Mouse (Mus musculus) hindbrain, postnatal 0 days (tissue): ENCODE data around the gene Lsm2. TPM values are rescaled to one million over a fixed set of nuclear protein-coding genes. Genes with fewer than 3 reads are reported as not detected.

ENCODE experiments used
- ATAC-seq: fragments of 200-750 bp; cut with Nextera tagmentation; 2 replicates; pipeline ENCODE4 v1.8.0; 2017; ENCODE audit warnings: mild to moderate bottlenecking, moderate TSS enrichment, moderate library complexity
- DNase-seq: peaks from one replicate; pipeline ENCODE4 v3.0.0-alpha.2; 2015; ENCODE audit warnings: low spot score
- H3K27ac ChIP-seq: fragments of 300-500 bp; sonication (generic); 2 replicates; pipeline ENCODE4 v1.5.1; 2014; ENCODE audit warnings: mild to moderate bottlenecking
- H3K27me3 ChIP-seq: fragments of 300-500 bp; sonication (generic); 2 replicates; pipeline ENCODE4 v1.6.1; 2014; ENCODE audit warnings: low read length, mixed read lengths; ENCODE audit not compliant: insufficient read depth
- H3K36me3 ChIP-seq: fragments of 300-500 bp; sonication (generic); 2 replicates; pipeline ENCODE4 v1.6.1; 2014; ENCODE audit warnings: low read length, mixed read lengths; ENCODE audit not compliant: insufficient read depth
- H3K4me1 ChIP-seq: fragments of 300-500 bp; sonication (generic); 2 replicates; pipeline ENCODE4 v1.6.1; 2014; ENCODE audit warnings: antibody characterized with exemption, low read length, mixed read lengths; ENCODE audit not compliant: insufficient read depth
- H3K4me2 ChIP-seq: fragments of 300-500 bp; sonication (generic); 2 replicates; pipeline ENCODE4 v1.6.1; 2014; ENCODE audit warnings: low read depth, mild to moderate bottlenecking, low read length, moderate library complexity, mixed read lengths
- H3K4me3 ChIP-seq: fragments of 300-500 bp; sonication (generic); 2 replicates; pipeline ENCODE4 v1.5.1; 2014; ENCODE audit warnings: low read length
- H3K9ac ChIP-seq: fragments of 300-500 bp; sonication (generic); replicated peaks from 2 replicates; pipeline ENCODE4 v1.6.1; 2014; ENCODE audit warnings: mild to moderate bottlenecking, low read length, moderate library complexity, mixed read lengths
- H3K9me3 ChIP-seq: fragments of 300-500 bp; sonication (generic); 2 replicates; pipeline ENCODE4 v1.6.1; 2016; ENCODE audit warnings: low read length, mixed read lengths
- CTCF ChIP-seq: IDR thresholded peaks from 2 replicates; pipeline ENCODE4 v1.5.1; 2016; ENCODE audit warnings: antibody characterized with exemption, control low read depth, low read depth
- WGBS: fragments of 180-500 bp; shearing (Covaris S2); extraction: QIAGEN DNeasy Blood & Tissue Kit; methylation state at CpG from one replicate; pipeline ENCODE4 v1.1.7; 2014; 5-methylcytosine and 5-hydroxymethylcytosine counted together
- polyA plus RNA-seq: library from polyadenylated mRNA; unstranded; fragments of >200 nt; fragmentation: Nextera tagmentation; extraction: Ambion mirVana; gene quantifications from 2 replicates; pipeline ENCODE4 v1.2.1, GENCODE M21; 2015
- total RNA-seq: library from RNA; depleted of rRNA; stranded (reverse); fragments of >200 nt; gene quantifications from 2 replicates; pipeline ENCODE4 v1.2.3, GENCODE M21; 2014

The Lsm2 gene
- total and polyA plus RNA-seq, 2 experiments from 2014 or later, result 35.5 to 106 TPM

DNA sequence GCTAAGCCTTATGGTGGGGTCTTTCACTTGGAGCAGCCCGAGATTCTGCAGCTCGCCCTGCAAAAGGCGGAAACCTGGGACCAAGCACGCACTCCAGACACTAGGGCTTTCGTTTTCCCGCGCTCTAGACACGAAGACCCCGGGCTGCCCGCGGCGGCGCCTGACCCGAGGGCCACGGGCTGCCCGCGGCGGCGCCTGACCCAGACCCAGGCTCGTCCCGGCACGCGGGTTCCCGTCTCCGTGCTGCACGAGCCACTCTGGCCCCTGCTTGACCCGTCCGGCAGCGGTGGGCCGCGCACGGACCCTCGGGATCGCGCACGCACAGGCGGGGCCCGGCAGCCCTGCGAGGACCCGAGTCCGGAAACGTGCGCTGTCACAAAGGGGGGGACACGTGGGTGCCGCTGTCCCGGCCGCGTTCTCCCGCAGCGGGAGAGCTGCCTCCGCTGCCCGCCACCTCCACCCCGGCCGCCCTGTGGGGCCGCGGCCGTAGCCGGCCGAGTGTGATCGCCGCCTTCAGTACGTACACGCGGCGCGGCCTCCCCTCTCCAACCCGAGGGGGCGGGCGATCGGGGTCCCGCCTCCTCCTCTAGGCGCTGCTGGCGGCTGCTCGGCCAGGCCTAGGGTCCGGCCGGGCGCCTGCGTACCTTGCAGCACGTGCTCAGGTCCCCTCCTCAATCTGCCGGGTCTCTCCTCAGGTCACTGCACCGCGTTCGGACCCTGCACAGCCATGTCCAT is 19.2 kb downstream of the Lsm2 start, which contains the start of gene Vars:
TSS of gene Vars (plus strand) at position 271 of the 735 bp plus-strand sequence.
- ATAC-seq (peak; percentile 91), DNase-seq (peak; percentile 90)
- Histone ChIP-seq H3K9me3 (no peaks in the 10 kb centered on the region), H3K4me1 (peaks cover 6% of the 10 kb centered on the region), H3K27me3 (no peaks in the 10 kb centered on the region), H3K36me3 (peaks cover 13% of the 10 kb centered on the region), H3K27ac (peak within 1 kb of the TSS; percentile 96), H3K4me2 (peak within 1 kb of the TSS; percentile 92), H3K4me3 (peak within 1 kb of the TSS; percentile 70), H3K9ac (peak within 1 kb of the TSS; percentile 70)
- TF ChIP-seq CTCF, result no peak
- under 1% methylated on average over 75 of the region's 83 CpGs for WGBS

DNA sequence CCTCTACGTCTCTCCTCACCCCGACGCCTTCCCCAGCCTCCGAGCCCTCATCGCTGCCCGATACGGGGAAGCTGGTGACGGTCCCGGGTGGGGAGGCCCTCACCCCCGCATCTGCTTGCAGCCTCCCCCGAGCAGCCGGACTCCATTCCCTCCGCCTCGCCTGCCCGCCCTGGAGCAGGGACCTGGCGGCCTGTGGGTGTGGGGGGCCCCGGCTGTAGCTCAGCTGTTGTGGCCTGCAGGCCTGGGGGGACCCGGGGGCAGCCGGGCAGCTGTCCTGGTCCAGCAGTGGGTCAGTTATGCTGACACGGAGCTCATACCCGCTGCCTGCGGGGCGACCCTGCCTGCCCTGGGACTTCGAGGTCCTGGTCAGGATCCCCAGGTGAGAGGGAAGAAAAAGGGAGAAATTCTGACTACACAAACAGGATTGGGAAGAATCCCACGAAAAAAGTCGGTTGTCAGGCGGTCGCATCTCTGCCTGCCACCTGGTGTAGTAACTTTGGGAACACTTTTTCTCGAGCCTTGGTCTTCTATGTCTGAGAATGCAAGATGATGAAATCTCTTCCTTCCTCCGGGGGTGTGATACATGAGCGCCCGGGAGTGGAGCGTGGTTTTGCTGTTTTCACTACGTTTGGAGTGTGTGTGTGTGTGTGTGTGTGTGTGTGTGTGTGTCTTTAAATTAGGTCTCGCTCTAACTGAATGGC is 19.9 kb downstream of the Lsm2 start:
- no peak for TF ChIP-seq CTCF
- no peaks in the 10 kb centered on the region for H3K27me3 ChIP-seq
- DNase-seq, result peak; percentile 50
- ATAC-seq, result no peak
- H3K9ac ChIP-seq, result peak overlapping the region; percentile 70
- no peaks in the 10 kb centered on the region for H3K9me3 ChIP-seq
- peak overlapping the region; percentile 70 for H3K4me3 ChIP-seq
- peaks cover 13% of the 10 kb centered on the region for H3K36me3 ChIP-seq
- H3K27ac ChIP-seq, result peak overlapping the region; percentile 96
- WGBS, result under 1% methylated on average over 35 of the region's 35 CpGs
- H3K4me2 ChIP-seq, result peak overlapping the region; percentile 92
- H3K4me1 ChIP-seq, result peaks cover 6% of the 10 kb centered on the region

DNA sequence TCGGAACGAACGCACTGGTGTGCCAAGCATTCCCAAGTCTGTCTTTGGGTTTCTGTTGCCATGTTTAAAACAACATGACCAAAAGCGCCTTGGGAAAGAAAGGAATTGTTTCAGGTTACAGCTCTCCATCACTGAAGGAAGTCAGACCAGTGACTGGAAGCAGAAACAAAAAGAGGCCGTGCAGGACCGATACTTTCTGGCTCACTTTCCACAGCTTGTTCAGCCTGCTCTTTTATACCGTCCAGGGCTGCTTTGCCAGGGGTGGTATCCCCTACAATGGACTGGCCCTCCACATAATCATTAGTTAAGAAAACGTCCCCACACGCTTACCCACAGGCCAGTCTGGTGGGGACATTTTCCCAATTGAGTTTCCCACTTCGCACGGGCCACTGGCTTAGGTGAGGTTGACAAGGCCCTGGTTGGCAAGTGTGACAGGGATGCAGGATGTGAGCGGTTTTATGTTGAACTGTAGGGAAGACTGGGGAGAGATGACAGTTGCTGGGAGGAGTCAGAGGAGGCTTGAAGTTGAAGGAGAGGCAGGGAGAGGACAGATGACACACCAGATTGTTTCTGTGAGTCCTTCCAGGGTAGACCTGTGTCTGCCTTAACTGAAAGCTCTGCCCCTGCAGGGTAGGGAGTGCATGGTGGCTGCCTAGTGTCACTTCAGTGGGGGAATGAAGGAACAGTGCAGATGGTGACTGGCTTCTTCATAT is 20.6 kb downstream of the Lsm2 start:
- H3K27me3 ChIP-seq, result no peaks in the 10 kb centered on the region
- TF ChIP-seq CTCF, result peak; percentile 2; the same call in 1 of the 2 replicates
- 8% methylated on average over 12 of the region's 12 CpGs for whole genome bisulfite sequencing
- peak overlapping the region; percentile 92 for H3K4me2 ChIP-seq
- peak overlapping the region; percentile 70 for H3K4me3 ChIP-seq
- no peaks in the 10 kb centered on the region for H3K9me3 ChIP-seq
- H3K27ac ChIP-seq, result peak overlapping the region; percentile 7; the same call in 1 of the 2 replicates
- peaks cover 13% of the 10 kb centered on the region for H3K36me3 ChIP-seq
- peak overlapping the region; percentile 70 for H3K9ac ChIP-seq
- ATAC-seq (no peak), DNase-seq (no peak)
- H3K4me1 ChIP-seq, result peaks cover 6% of the 10 kb centered on the region

DNA sequence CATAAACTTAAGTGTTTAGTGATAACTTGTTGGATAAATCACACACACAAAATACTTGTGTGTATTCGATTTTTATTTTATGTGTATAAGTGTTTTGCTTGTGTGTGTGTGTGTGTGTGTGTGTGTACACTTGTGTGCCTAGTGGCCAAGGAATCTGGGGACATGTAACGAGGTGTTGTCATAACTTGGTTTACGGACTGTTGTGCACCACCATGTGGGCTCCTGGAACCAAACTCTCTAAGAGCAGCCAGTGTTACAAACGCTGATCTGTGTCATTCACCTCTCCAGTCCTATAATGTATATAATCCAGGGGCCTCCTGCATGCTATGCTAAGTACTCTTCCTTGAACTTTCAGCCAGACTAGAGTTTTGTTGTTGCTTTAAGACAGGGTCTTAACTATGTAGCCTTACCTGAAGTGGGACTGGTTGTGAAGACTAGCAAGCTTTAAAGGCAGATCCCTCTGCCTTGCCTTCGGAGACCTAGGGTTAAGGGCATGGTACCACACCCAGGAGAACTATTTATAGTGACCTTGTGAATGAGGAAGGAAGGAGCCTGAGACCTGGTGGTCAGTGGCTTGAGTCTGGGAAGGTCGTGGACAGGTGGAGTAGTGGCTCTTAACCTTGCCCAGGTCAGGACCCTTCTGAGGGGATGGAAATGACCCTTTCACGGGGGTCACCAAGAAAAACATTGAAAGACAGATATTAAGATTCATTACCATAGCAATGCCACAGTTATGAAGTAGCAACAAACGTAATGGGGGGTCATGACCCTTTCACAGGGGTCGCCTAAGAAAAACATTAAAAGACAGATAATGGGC is 21.6 kb downstream of the Lsm2 start:
- no peaks in the 10 kb centered on the region for H3K27me3 ChIP-seq
- no peak overlapping the region for H3K4me3 ChIP-seq
- H3K27ac ChIP-seq, result 0 out of 2 replicates have a peak overlapping the region, but pooled peaks have one; percentile 7
- peak overlapping the region; percentile 70; the same call in 1 of the 2 replicates for H3K9ac ChIP-seq
- DNase-seq, result no peak
- WGBS, result 73% methylated on average over 9 of the region's 9 CpGs
- peak overlapping the region; percentile 92 for H3K4me2 ChIP-seq
- H3K9me3 ChIP-seq, result no peaks in the 10 kb centered on the region
- peaks cover 6% of the 10 kb centered on the region for H3K4me1 ChIP-seq
- no peak for ATAC-seq
- H3K36me3 ChIP-seq, result peaks cover 16% of the 10 kb centered on the region
- no peak for TF ChIP-seq CTCF

DNA sequence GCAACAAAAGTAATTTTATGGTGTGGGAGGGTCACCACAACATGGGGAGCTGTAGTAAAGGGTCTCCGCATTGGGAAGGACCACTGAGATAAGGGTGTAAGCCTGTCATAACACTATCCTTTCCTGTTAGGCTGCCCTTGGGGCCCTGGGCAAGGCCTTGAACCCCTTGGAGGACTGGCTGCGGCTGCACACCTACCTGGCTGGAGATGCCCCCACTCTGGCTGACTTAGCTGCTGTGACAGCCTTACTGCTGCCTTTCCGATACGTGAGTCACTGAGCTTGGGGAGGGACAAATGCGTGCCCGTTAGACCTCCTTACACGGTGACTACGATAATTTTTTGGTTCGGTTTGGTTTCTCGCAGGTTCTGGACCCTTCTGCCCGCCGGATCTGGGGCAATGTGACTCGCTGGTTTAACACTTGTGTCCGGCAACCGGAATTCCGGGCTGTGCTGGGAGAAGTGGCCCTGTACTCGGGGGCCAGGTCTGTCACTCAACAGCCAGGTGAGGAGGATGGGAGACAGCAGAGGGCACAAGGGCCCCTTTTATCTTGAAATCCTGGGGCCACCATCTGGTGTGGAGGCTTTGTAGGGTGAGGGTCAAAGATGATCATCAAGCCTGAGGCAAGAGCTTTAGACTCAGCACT is 22.5 kb downstream of the Lsm2 start:
- H3K4me3 ChIP-seq, result no peak overlapping the region
- H3K36me3 ChIP-seq, result peaks cover 22% of the 10 kb centered on the region
- ATAC-seq (no peak), DNase-seq (no peak)
- 97% methylated on average over 17 of the region's 17 CpGs for WGBS
- no peak overlapping the region for H3K9ac ChIP-seq
- H3K4me2 ChIP-seq, result no peak overlapping the region
- no peaks in the 10 kb centered on the region for H3K9me3 ChIP-seq
- H3K4me1 ChIP-seq, result peaks cover 6% of the 10 kb centered on the region
- no peak overlapping the region for H3K27ac ChIP-seq
- H3K27me3 ChIP-seq, result no peaks in the 10 kb centered on the region
- TF ChIP-seq CTCF, result no peak
